Mouse (Mus musculus) heart, embryonic 13.5 days (tissue): ENCODE results near the gene Lrig1. TPM values are rescaled to one million over a fixed set of nuclear protein-coding genes. Genes with fewer than 3 reads are reported as not detected.
"Not testable (repeated sequence)": the region's sequence is repeated elsewhere in the genome, so short reads cannot be mapped to it uniquely, and the experiment has no call there.

Source experiments
- ATAC-seq: fragments of 200-750 bp; cut with Nextera tagmentation; 2 replicates; pipeline ENCODE4 v1.8.0; 2017; ENCODE audit warnings: moderate TSS enrichment; ENCODE audit not compliant: insufficient number of reproducible peaks, low FRiP score, low TSS enrichment; ENCODE audit errors: extremely low read depth
- H3K27ac ChIP-seq: fragments of 300-500 bp; sonication (generic); replicated peaks from 2 replicates; pipeline ENCODE4 v1.5.1; 2015; ENCODE audit warnings: moderate library complexity, mild to moderate bottlenecking, inconsistent platforms
- H3K27me3 ChIP-seq: fragments of 300-500 bp; sonication (generic); replicated peaks from 2 replicates; pipeline ENCODE4 v1.6.1; 2015; ENCODE audit warnings: mild to moderate bottlenecking, inconsistent platforms
- H3K36me3 ChIP-seq: fragments of 300-500 bp; sonication (generic); 2 replicates; pipeline ENCODE4 v1.6.1; 2015; ENCODE audit warnings: mild to moderate bottlenecking, inconsistent platforms
- H3K4me1 ChIP-seq: fragments of 300-500 bp; sonication (generic); 2 replicates; pipeline ENCODE4 v1.6.1; 2015; ENCODE audit warnings: inconsistent platforms
- H3K4me2 ChIP-seq: fragments of 300-500 bp; sonication (generic); 2 replicates; pipeline ENCODE4 v1.6.1; 2015; ENCODE audit warnings: inconsistent platforms, mild to moderate bottlenecking, moderate library complexity
- H3K4me3 ChIP-seq: fragments of 300-500 bp; sonication (generic); 2 replicates; pipeline ENCODE4 v1.5.1; 2015; ENCODE audit warnings: moderate library complexity, mild to moderate bottlenecking, inconsistent platforms
- H3K9ac ChIP-seq: fragments of 300-500 bp; sonication (generic); 2 replicates; pipeline ENCODE4 v1.6.1; 2015; ENCODE audit warnings: inconsistent platforms, mild to moderate bottlenecking, moderate library complexity
- H3K9me3 ChIP-seq: fragments of 300-500 bp; sonication (generic); 2 replicates; pipeline ENCODE4 v1.6.1; 2016; ENCODE audit warnings: inconsistent platforms
- WGBS: fragments of 180-500 bp; shearing (Covaris S2); methylation state at CpG from one replicate; pipeline ENCODE4 v1.1.7; 2015; ENCODE audit warnings: mixed read lengths; 5-methylcytosine and 5-hydroxymethylcytosine counted together
- microRNA-seq: library from miRNA; unstranded; fragments of <30 nt; microRNA quantifications from one replicate; pipeline ENCODE4, GENCODE M21; 2016
- polyA plus RNA-seq: library from polyadenylated mRNA; unstranded; fragments of >200 nt; fragmentation: Nextera tagmentation; extraction: Ambion mirVana; gene quantifications from 2 replicates; pipeline ENCODE4 v1.2.1, GENCODE M21; 2015

Lrig1 gene
- polyA plus RNA-seq, 1 experiment from 2014 or later = 8.1 TPM

DNA sequence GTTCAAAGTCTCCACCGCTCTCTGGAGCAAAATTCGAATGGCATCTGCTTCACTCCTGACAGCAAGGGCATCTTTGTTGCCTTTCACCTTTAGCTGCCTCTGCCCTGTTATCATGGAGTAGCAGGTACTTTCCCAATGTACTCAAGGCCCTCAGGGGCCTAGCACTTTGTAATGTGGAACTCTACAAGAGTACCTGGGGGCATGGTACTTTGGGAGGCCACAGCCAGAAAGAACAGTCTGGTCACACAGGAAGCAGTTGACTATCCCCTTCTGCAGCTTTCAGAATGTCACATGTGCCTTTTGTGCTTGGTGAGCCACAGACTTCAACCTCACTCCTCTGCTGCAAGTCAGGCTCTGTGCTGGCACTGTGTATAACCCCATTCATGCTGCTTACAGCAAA, 134.2 kb downstream of the Lrig1 start:
- 77% methylated on average over 2 of the region's 2 CpGs for WGBS
- ATAC-seq = no peak

GRCm38 (mm10) chr6:94563203-94563940, 136.6 kb downstream of the Lrig1 start:
- no peaks in the 10 kb centered on the region for H3K9me3 ChIP-seq
- H3K4me1 ChIP-seq = peaks cover 15% of the 10 kb centered on the region
- WGBS = 40% methylated on average over 8 of the region's 8 CpGs
- peak overlapping the region; percentile 15; the same call in 1 of the 2 replicates for H3K9ac ChIP-seq
- no peak for ATAC-seq
- H3K4me3 ChIP-seq = no peak overlapping the region
- peak overlapping the region; percentile 51; the same call in 1 of the 2 replicates for H3K27ac ChIP-seq
- no peaks in the 10 kb centered on the region for H3K27me3 ChIP-seq
- peak overlapping the region; percentile 32 for H3K4me2 ChIP-seq
- H3K36me3 ChIP-seq = no peaks in the 10 kb centered on the region

More for the DNA sequence above, 134.2 kb downstream of the Lrig1 start:
- no peak overlapping the region for H3K4me3 ChIP-seq
- H3K4me2 ChIP-seq = no peak overlapping the region
- no peak overlapping the region for H3K27ac ChIP-seq
- H3K4me1 ChIP-seq = peaks cover 13% of the 10 kb centered on the region
- H3K27me3 ChIP-seq = no peaks in the 10 kb centered on the region
- H3K36me3 ChIP-seq = no peaks in the 10 kb centered on the region
- no peaks in the 10 kb centered on the region for H3K9me3 ChIP-seq
- no peak overlapping the region for H3K9ac ChIP-seq

- Histone ChIP-seq H3K4me3 (no peak overlapping the region), H3K36me3 (no peaks in the 10 kb centered on the region), H3K4me2 (no peak overlapping the region), H3K27me3 (no peaks in the 10 kb centered on the region), H3K27ac (no peak overlapping the region), H3K9ac (no peak overlapping the region), H3K9me3 (no peaks in the 10 kb centered on the region), H3K4me1 (peaks cover 19% of the 10 kb centered on the region)
- WGBS = 63% methylated on average over 1 of the region's 1 CpGs
- ATAC-seq = no peak
Observed at GRCm38 (mm10) chr6:94561346-94561745, 138.6 kb downstream of the Lrig1 start.

DNA sequence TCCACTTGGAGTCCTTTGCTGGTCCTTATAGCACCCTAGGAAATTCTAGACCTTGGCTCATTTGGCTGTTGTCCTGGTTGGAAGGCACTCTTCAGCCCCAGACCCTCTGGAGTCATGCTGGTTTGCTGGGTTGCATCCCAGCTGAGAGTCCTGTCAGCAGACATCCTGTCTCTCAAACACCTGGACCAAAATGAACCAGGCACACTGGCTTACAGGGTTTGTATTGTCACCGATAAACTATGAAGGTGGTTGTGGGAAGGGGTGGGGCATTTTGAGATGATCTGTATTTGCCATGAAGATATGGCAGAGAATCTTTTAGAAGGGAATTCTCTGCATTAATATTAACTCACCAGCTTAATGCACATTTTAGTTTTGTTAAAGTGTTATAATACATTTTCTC, 139.1 kb downstream of the Lrig1 start:
- no peak overlapping the region for H3K4me3 ChIP-seq
- no peak overlapping the region for H3K27ac ChIP-seq
- no peaks in the 10 kb centered on the region for H3K36me3 ChIP-seq
- no peaks in the 10 kb centered on the region for H3K27me3 ChIP-seq
- H3K4me1 ChIP-seq = peaks cover 19% of the 10 kb centered on the region
- no peak overlapping the region for H3K4me2 ChIP-seq
- H3K9me3 ChIP-seq = no peaks in the 10 kb centered on the region
- no peak for ATAC-seq
- no peak overlapping the region for H3K9ac ChIP-seq
- 72% methylated on average over 1 of the region's 1 CpGs for WGBS

DNA sequence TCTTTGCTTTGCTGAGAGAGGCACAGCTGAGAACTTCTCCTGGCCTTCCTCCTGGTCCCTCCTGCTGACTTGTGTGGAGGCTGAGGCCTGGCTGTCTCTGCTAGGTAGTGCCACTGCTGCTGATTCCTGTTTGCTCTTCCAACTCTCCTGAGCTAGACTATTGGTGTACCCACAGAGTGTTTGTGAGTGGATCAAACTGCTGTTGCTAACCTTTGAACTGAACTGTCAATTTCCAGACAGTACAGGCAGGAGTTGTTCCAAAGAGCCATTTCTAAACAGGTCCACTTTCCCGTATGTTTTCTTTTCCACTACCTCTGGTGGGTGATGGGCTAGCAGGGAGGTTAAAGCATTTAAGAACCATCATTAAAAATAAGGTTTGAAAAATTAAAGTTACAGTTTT, 141.4 kb downstream of the Lrig1 start:
- not testable (repeated sequence) for H3K9me3 ChIP-seq, H3K36me3 ChIP-seq, H3K27me3 ChIP-seq, ATAC-seq, H3K27ac ChIP-seq, H3K9ac ChIP-seq, H3K4me3 ChIP-seq, H3K4me2 ChIP-seq
- peaks cover 19% of the 10 kb centered on the region for H3K4me1 ChIP-seq
- 63% methylated on average over 1 of the region's 1 CpGs for WGBS

Small RNA genes lying within 50 kb of the gene (microRNA-seq; reads per million reads assigned to microRNA genes)
- gene Mir7041 = not detected

Other genes starting within 250 kb of the Lrig1 start
- gene Slc25a26, start 199.8 kb downstream of the Lrig1 start, polyA plus RNA-seq = 12.9 and 13.0 TPM in 2 replicates